Mouse (Mus musculus): Measurements from ENCODE around the gene Rab4b. TPM values are rescaled to one million over a fixed set of nuclear protein-coding genes. Genes with fewer than 3 reads are reported as not detected.

Rab4b gene
- polyA plus RNA-seq, 1 experiment from 2014 or later: 38.2 TPM

GRCm38 (mm10) chr7:27197136-27197535 lies 18.4 kb upstream of the Rab4b start:
- Histone ChIP-seq H3K4me3 (ENCODE audit: inconsistent target) (no peak overlapping the region), H3K36me3 (ENCODE audit: inconsistent target) (peaks cover 19% of the 10 kb centered on the region), H3K27ac (peak overlapping the region; percentile 96), H3K79me2 (ENCODE audit: inconsistent target) (peaks cover 35% of the 10 kb centered on the region)
- WGBS (ENCODE audit: missing documents): 95% methylated on average over 2 of the region's 3 CpGs

- peaks cover 30% of the 10 kb centered on the region for H3K36me3 ChIP-seq (ENCODE audit: inconsistent target)
- under 1% methylated on average over 64 of the region's 64 CpGs for WGBS (ENCODE audit: missing documents)
- H3K27ac ChIP-seq: peak within 1 kb of the TSS; percentile 96
- H3K4me3 ChIP-seq (ENCODE audit: inconsistent target): peak within 1 kb of the TSS; percentile 54
- peaks cover 47% of the 10 kb centered on the region for H3K79me2 ChIP-seq (ENCODE audit: inconsistent target)
Observed at GRCm38 (mm10) chr7:27195681-27196611, 17.2 kb upstream of the Rab4b start, which contains the start of the genes BC024978 and Snrpa. BC024978 (plus strand) TSS chr7:27195781. Snrpa (minus strand) TSS chr7:27196271.

- Histone ChIP-seq H3K27ac (no peak overlapping the region), H3K36me3 (ENCODE audit: inconsistent target) (peaks cover 52% of the 10 kb centered on the region), H3K79me2 (ENCODE audit: inconsistent target) (peaks cover 67% of the 10 kb centered on the region), H3K4me3 (ENCODE audit: inconsistent target) (no peak overlapping the region)
- WGBS (ENCODE audit: missing documents): 76% methylated on average over 4 of the region's 4 CpGs
Observed at GRCm38 (mm10) chr7:27193731-27194130, 15.0 kb upstream of the Rab4b start.

DNA sequence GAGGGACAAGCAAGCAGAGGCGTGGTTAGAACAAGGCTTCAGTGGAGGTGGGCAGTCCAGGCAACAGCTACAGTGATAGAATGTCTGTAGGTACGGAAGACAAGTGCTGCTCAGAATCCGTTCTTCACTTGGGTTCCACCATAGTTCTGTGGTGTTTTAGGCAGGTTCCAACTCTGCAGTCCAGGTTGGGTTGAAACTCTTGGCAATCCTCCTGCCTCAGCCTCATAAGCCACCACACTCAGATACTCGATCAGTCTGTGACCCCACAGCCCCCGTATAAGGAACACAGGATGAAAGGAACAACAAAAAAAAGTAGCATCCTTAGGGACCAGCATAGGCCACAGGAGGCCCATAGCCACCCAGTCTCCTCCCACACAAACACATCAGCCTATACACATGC lies 13.7 kb upstream of the Rab4b start:
- peaks cover 67% of the 10 kb centered on the region for H3K79me2 ChIP-seq (ENCODE audit: inconsistent target)
- no peak overlapping the region for H3K27ac ChIP-seq
- WGBS (ENCODE audit: missing documents): 96% methylated on average over 5 of the region's 5 CpGs
- peaks cover 63% of the 10 kb centered on the region for H3K36me3 ChIP-seq (ENCODE audit: inconsistent target)
- no peak overlapping the region for H3K4me3 ChIP-seq (ENCODE audit: inconsistent target)

- peaks cover 88% of the 10 kb centered on the region for H3K36me3 ChIP-seq (ENCODE audit: inconsistent target)
- WGBS (ENCODE audit: missing documents): 94% methylated on average over 10 of the region's 10 CpGs
- no peak overlapping the region for H3K4me3 ChIP-seq (ENCODE audit: inconsistent target)
- no peak overlapping the region for H3K27ac ChIP-seq
- peaks cover 55% of the 10 kb centered on the region for H3K79me2 ChIP-seq (ENCODE audit: inconsistent target)
Observed at GRCm38 (mm10) chr7:27189271-27189931, 10.7 kb upstream of the Rab4b start.

DNA sequence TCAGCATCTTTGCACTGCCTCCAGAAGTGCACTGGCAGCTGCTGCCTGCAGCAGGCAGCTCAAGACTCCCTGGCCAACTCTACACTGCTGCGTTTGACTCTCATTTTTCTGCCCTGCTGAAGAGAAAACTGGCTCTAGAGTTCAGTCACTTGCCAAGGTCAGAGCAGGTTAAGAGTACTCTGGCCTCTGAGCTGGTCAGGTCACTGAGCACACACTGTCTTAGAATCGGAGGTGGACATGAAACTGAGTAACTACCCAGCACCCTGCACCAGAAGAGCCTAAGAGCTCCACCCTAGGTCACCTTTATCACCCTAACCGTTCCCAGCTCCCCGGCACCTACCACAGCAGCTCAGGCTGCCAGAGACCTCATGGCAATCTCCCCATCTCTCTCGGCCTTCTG lies 7.3 kb upstream of the Rab4b start:
- WGBS (ENCODE audit: missing documents): 91% methylated on average over 5 of the region's 5 CpGs
- Histone ChIP-seq H3K27ac (no peak overlapping the region), H3K36me3 (ENCODE audit: inconsistent target) (peaks cover 58% of the 10 kb centered on the region), H3K79me2 (ENCODE audit: inconsistent target) (peaks cover 21% of the 10 kb centered on the region), H3K4me3 (ENCODE audit: inconsistent target) (no peak overlapping the region)

GRCm38 (mm10) chr7:27184964-27185363 lies 6.3 kb upstream of the Rab4b start:
- H3K27ac ChIP-seq: no peak overlapping the region
- WGBS (ENCODE audit: missing documents): 65% methylated on average over 3 of the region's 3 CpGs
- H3K4me3 ChIP-seq (ENCODE audit: inconsistent target): no peak overlapping the region
- peaks cover 11% of the 10 kb centered on the region; the same call in 1 of the 2 replicates for H3K79me2 ChIP-seq (ENCODE audit: inconsistent target)
- peaks cover 47% of the 10 kb centered on the region for H3K36me3 ChIP-seq (ENCODE audit: inconsistent target)

GRCm38 (mm10) chr7:27182498-27182897 lies 3.8 kb upstream of the Rab4b start:
- H3K27ac ChIP-seq: no peak overlapping the region
- peaks cover 25% of the 10 kb centered on the region; the same call in 1 of the 2 replicates for H3K36me3 ChIP-seq (ENCODE audit: inconsistent target)
- 81% methylated on average over 1 of the region's 1 CpGs for WGBS (ENCODE audit: missing documents)

DNA sequence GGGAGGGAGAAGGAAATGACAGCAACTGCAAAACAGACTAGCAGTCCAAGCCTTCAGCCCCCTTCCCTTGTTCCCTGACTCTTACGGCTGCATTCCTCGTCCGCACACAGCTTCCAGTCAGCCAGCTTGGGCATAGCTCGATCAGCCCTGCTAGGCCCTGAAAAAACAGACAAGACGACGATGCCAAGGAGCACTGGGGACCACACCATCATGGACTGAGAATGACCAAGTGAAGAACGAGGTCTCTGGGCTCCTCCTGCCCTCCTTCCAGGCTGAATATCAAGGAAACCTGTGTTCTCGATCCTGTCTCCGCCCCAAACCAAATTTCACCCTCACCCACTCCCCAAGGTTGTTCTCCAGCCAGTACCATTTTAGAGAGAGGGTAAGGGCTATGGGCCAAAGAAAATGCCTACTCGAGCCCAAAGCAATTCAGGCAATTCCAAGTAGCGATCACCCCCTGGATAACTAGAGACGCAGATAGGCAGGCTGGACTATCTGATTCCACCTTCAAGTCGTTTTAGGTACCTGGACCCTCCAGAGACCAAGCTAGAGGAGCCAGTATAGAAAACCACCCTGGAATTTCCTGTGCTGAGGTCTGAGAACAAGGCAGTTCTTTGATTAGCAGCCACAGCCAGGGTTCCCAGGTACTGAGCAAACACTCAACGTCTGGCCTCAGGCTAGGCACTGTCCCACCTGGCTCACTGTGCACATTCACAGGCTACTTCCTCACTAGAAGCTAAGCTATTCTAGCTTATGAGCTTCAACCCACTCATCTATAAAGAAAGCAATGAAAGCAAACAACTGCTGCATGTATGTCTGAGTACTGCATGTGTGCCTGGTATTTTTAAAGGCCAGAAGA lies 2.4 kb upstream of the Rab4b start, which contains the start of the genes Gm21983 and Mia:
Gene Gm21983 (minus strand): TSS at position 250 of the 859 bp plus-strand sequence.
Gene Mia (minus strand): TSS at position 321 of the 859 bp plus-strand sequence.
- Histone ChIP-seq H3K27ac (no peak within 1 kb of the TSS), H3K36me3 (ENCODE audit: inconsistent target) (peaks cover 12% of the 10 kb centered on the region; the same call in 1 of the 2 replicates), H3K4me3 (ENCODE audit: inconsistent target) (no peak within 1 kb of the TSS), H3K79me2 (ENCODE audit: inconsistent target) (peaks cover 18% of the 10 kb centered on the region; the same call in 1 of the 2 replicates)
- 89% methylated on average over 14 of the region's 14 CpGs for WGBS (ENCODE audit: missing documents)

More at GRCm38 (mm10) chr7:27182498-27182897, 3.8 kb upstream of the Rab4b start:
- Histone ChIP-seq H3K4me3 (ENCODE audit: inconsistent target) (no peak overlapping the region), H3K79me2 (ENCODE audit: inconsistent target) (peaks cover 6% of the 10 kb centered on the region; the same call in 1 of the 2 replicates)

DNA sequence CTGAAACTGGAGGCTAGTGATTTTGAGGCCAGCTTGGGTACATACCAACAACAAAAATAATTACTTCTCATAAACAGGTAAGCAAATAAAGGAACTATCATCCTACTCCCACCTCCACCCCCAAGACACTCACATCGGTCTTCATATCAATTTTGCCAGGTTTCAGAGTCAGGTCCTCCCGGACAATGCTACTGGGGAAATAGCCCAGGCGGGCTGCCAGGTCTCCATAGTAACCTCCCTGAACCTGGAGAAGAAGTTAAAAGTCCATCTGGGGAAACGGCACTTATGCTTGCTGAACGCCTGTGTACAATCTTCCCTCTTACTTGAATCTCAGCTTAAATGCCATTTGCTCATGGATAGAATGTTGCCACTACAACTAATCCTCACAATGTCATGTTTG lies 1.3 kb upstream of the Rab4b start:
- WGBS (ENCODE audit: missing documents): 90% methylated on average over 5 of the region's 5 CpGs
- peaks cover 23% of the 10 kb centered on the region; the same call in 1 of the 2 replicates for H3K79me2 ChIP-seq (ENCODE audit: inconsistent target)
- no peak overlapping the region for H3K27ac ChIP-seq
- no peak overlapping the region for H3K4me3 ChIP-seq (ENCODE audit: inconsistent target)
- H3K36me3 ChIP-seq (ENCODE audit: inconsistent target): peaks cover 5% of the 10 kb centered on the region; the same call in 1 of the 2 replicates

- 53% methylated on average over 16 of the region's 16 CpGs for WGBS (ENCODE audit: missing documents)
- Histone ChIP-seq H3K36me3 (ENCODE audit: inconsistent target) (peaks cover 7% of the 10 kb centered on the region; the same call in 1 of the 2 replicates), H3K79me2 (ENCODE audit: inconsistent target) (peaks cover 23% of the 10 kb centered on the region; the same call in 1 of the 2 replicates), H3K27ac (peak overlapping the region; percentile 44), H3K4me3 (ENCODE audit: inconsistent target) (peak overlapping the region; percentile 26)
Observed at GRCm38 (mm10) chr7:27179217-27179918, 672 bp upstream of the Rab4b start.

DNA sequence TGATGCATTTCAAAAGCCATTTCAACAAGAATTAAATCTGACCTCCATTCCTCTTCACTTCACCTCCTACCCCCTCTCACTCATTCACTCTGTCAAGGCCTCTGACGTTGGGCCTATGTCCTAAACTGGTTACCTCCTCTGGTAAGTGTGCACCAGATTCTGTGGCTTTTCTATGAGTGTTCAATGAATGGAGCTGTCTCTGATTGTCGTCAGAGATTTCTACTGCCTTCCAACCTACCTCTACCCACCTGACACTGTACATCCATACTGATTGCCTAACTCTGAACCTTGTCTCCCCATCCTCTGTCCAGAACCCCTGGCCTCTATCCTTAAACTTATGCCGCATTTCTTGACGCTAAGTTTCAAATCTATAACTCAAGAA lies 763 bp downstream of the Rab4b start:
- Histone ChIP-seq H3K79me2 (ENCODE audit: inconsistent target) (peaks cover 23% of the 10 kb centered on the region; the same call in 1 of the 2 replicates), H3K4me3 (ENCODE audit: inconsistent target) (peak overlapping the region; percentile 59), H3K27ac (peak overlapping the region; percentile 55), H3K36me3 (ENCODE audit: inconsistent target) (peaks cover 21% of the 10 kb centered on the region)
- 14% methylated on average over 4 of the region's 4 CpGs for WGBS (ENCODE audit: missing documents)

DNA sequence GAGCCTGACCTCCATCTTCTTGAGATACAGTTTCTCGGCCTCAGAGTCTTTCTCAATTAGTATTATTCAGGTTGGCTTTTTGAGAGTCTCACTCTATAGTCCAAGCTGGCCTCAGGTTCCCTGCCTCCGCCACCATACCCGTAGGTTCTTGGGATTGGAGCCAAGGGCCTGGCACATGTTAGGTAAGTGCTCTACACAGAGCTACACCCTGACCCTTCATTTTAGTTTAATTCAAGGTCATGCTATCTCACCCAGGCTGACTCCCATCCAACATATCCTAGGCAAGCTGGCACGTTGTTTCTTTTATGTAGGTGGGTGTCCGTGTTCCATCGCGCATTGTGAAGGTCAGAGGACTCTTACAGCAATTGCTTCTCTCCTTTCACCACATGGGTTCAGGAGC lies 3.8 kb downstream of the Rab4b start:
- Histone ChIP-seq H3K36me3 (ENCODE audit: inconsistent target) (peaks cover 51% of the 10 kb centered on the region), H3K4me3 (ENCODE audit: inconsistent target) (no peak overlapping the region), H3K27ac (no peak overlapping the region), H3K79me2 (ENCODE audit: inconsistent target) (peaks cover 23% of the 10 kb centered on the region; the same call in 1 of the 2 replicates)
- 95% methylated on average over 7 of the region's 7 CpGs for WGBS (ENCODE audit: missing documents)

All from macrophage (primary cell).